Mouse (Mus musculus) lung, postnatal 0 days (tissue): ENCODE data around the gene Marveld1.

Source experiments
- CTCF ChIP-seq: IDR thresholded peaks from 2 replicates; pipeline ENCODE4 v1.5.1; 2016; ENCODE audit warnings: antibody characterized with exemption, mild to moderate bottlenecking
- EP300 ChIP-seq: IDR thresholded peaks from 2 replicates; pipeline ENCODE4 v1.6.1; 2016; ENCODE audit warnings: antibody characterized with exemption, mild to moderate bottlenecking, control low read depth

DNA sequence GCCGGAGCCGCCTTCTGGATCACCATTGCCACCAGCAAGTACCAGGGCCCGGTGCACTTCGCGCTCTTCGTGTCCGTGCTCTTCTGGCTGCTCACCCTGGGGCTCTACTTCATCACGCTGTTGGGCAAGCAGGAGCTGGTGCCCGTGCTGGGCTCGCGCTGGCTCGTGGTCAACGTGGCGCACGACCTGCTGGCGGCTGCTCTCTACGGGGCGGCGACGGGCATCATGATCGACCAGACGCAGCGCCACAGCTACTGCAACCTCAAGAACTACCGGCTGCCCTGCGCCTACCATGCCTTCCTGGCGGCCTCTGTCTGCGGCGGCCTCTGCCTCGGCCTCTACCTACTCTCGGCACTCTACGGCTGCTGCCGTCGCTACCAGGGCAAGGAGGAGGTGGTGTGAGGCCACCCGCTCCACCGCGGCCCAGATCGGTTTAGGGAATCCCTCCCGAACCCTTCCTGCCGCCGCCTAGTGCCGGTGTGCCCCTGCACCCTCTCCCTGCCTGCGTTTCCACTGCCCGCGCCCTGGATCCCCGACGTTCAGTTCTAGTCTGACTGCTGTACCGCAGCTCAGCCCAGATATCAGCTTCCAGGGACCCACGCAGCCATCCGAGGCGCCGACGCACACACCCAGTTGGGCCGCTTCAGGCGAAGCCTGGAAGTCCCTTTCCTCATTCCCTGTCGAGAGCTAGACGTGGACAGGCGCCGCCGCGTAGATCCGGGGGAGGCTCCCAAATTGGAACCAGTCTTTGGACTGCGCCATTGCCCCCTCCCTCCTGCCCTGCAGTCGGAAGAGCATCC lies 769 bp downstream of the Marveld1 start:
- TF ChIP-seq CTCF, result no peak
- TF ChIP-seq EP300, result no peak
